Mouse (Mus musculus) left cerebral cortex, adult 9 months (tissue): ENCODE results near the gene Atxn1.
A peak's percentile ranks its signal among the peaks of the same experiment; 100 is the strongest.

Experiments used
- DNase-seq, 2 experiments: peaks; one replicate each; pipeline ENCODE4 v3.0.0; 2022; ENCODE audit warnings: low spot score in 2 of 2

Gene Atxn1

GRCm38 (mm10) chr13:45900776-45901175, 64.0 kb downstream of the Atxn1 start:
- DNase-seq, result no peak

- DNase-seq, result no peak
Observed at GRCm38 (mm10) chr13:45897571-45897970, 67.2 kb downstream of the Atxn1 start.

GRCm38 (mm10) chr13:45894760-45895159, 70.0 kb downstream of the Atxn1 start:
- DNase-seq, result no peak

GRCm38 (mm10) chr13:45894234-45894633, 70.6 kb downstream of the Atxn1 start:
- DNase-seq, result no peak

- no peak for DNase-seq
Observed at GRCm38 (mm10) chr13:45891073-45891472, 73.7 kb downstream of the Atxn1 start.

- no peak for DNase-seq
Observed at GRCm38 (mm10) chr13:45888953-45889749, 75.7 kb downstream of the Atxn1 start.

- DNase-seq, result no peak
Observed at GRCm38 (mm10) chr13:45884878-45885277, 79.9 kb downstream of the Atxn1 start.

GRCm38 (mm10) chr13:45883791-45884238, 81.0 kb downstream of the Atxn1 start:
- DNase-seq, result no peak

GRCm38 (mm10) chr13:45882976-45883440, 81.8 kb downstream of the Atxn1 start:
- DNase-seq, result no peak

- DNase-seq, result no peak
Observed at GRCm38 (mm10) chr13:45880543-45880845, 84.3 kb downstream of the Atxn1 start.

- DNase-seq, result no peak
Observed at GRCm38 (mm10) chr13:45879746-45880542, 84.9 kb downstream of the Atxn1 start.

- DNase-seq, result no peak
Observed at GRCm38 (mm10) chr13:45876939-45877338, 87.9 kb downstream of the Atxn1 start.

- no peak for DNase-seq
Observed at GRCm38 (mm10) chr13:45876368-45876760, 88.4 kb downstream of the Atxn1 start.

GRCm38 (mm10) chr13:45875686-45876367, 89.0 kb downstream of the Atxn1 start:
- peak in 1 of 2 experiments; percentile 57 for DNase-seq

- no peak for DNase-seq
Observed at GRCm38 (mm10) chr13:45874196-45874595, 90.6 kb downstream of the Atxn1 start.

- no peak for DNase-seq
Observed at GRCm38 (mm10) chr13:45872966-45873365, 91.8 kb downstream of the Atxn1 start.

- no peak for DNase-seq
Observed at GRCm38 (mm10) chr13:45872041-45872746, 92.6 kb downstream of the Atxn1 start.

GRCm38 (mm10) chr13:45871554-45871953, 93.3 kb downstream of the Atxn1 start:
- no peak for DNase-seq

- DNase-seq, result no peak
Observed at GRCm38 (mm10) chr13:45868886-45869285, 95.9 kb downstream of the Atxn1 start.

GRCm38 (mm10) chr13:45867273-45867672, 97.5 kb downstream of the Atxn1 start:
- peak in 1 of 2 experiments; percentile 37 for DNase-seq

GRCm38 (mm10) chr13:45866615-45867245, 98.1 kb downstream of the Atxn1 start:
- DNase-seq, result no peak
